Mouse (Mus musculus): ENCODE results near the gene Ccdc27.

- TF ChIP-seq POLR2A (IDR thresholded peaks at IDR 0.05; ENCODE audit: low read depth, low read length) (no peak), CTCF (IDR thresholded peaks at IDR 0.05; ENCODE audit: extremely low read depth, insufficient read depth, insufficient read length, insufficient replicate concordance) (no peak)
Measured at GRCm38 (mm10) chr4:154091356-154091755, 48.9 kb upstream of the Ccdc27 start.
